Mouse (Mus musculus): ENCODE results near the gene Chst10.

Gene Chst10

DNA sequence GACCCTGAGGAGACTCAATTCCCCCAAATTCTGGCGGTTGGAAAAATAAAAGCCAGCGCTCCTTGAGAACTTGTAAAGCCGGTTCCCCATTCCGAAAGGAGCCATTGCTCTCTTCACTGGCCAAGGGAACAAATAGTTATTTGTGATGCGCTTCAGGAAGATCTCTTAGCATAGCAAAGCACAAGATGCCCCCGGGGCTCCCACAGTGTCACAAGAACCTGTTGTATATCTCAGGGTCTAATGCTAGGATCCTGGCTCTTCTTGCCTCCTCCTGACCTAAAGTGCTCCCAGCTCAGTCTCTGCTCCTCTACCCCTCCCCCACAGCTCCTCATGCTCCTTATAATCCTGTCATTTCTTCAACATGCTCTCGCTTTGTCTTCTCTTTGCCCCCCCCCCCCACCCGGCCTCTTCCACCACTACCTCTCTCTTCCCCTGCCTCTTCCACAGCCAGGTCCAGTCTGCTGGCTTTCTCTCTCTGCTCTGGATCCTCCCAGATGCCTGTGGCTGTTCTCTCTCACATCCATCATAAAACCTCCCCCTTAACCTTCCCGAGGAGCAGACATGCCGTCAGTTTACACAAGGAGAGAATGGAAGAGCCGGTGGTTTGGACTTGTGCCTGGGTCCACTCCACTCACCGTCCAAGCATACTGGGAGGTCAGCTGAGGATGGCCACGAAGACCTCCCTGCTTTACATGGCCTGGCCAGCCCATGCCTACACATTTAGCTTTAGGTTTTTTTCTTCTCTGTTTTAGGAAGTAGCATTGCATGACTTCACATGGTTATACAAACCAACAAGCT lies 28.4 kb downstream of the Chst10 start:
- no peak for DNase-seq (ENCODE audit: low spot score in 2 of 2)

GRCm38 (mm10) chr1:38866242-38866641 lies 31.7 kb downstream of the Chst10 start:
- DNase-seq (ENCODE audit: low spot score in 2 of 2), result no peak

- no peak for DNase-seq (ENCODE audit: low spot score in 2 of 2)
Measured at GRCm38 (mm10) chr1:38864341-38864740, 33.6 kb downstream of the Chst10 start.

GRCm38 (mm10) chr1:38862213-38862612 lies 35.7 kb downstream of the Chst10 start:
- peak in 1 of 2 experiments; percentile 44 for DNase-seq (ENCODE audit: low spot score in 2 of 2)

DNA sequence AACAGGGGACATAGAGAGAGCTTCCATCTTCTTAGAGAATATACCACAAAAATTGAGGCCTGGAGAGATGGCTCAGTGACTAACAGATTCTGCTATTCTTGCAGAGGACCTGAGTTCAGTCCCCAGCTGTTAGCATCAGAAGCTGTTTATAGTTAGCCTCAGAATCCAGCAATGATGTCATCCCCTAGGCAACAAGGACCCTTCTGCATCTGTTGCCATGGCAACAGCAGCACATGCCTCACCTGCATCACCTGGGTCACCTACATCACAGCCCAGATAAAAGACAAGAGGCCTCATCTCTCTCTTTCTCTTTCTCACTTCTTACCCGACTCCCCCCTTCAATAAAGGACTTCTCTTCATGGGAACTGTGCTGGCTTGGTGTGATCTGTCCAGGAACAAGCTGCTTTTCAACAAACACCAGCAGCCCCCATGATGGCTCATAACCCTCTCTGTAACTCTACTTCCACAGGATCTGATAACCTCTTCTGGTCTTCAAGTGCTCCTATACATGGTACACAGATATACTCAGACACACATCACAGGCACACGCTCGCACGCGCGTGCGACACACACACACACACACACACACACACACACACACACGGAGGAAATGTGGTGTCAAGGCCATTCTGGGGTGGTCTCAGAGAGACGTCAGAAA lies 37.0 kb downstream of the Chst10 start:
- DNase-seq (ENCODE audit: low spot score in 2 of 2), result no peak

GRCm38 (mm10) chr1:38860207-38860606 lies 37.8 kb downstream of the Chst10 start:
- no peak for DNase-seq (ENCODE audit: low spot score in 2 of 2)

DNA sequence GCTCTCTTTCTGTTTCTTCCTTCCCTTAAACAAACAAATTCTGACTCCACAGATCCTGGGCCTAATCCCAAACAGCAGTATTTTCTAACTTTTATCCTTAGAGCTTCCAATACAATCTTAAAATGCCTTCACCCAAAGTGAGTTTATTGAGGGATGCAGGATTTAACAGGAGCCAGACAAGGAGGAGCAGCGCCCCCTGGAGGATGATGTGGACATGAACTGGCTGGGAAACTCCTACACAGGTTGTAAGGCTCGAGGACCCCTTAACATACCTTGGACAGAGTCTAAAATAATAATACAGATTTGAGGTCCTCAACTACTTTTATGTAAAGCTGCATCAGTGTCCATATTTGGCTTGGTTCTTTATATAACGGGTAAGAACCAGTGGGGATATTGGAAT lies 41.8 kb downstream of the Chst10 start:
- DNase-seq (ENCODE audit: low spot score in 2 of 2), result peak in 1 of 2 experiments; percentile 74

DNA sequence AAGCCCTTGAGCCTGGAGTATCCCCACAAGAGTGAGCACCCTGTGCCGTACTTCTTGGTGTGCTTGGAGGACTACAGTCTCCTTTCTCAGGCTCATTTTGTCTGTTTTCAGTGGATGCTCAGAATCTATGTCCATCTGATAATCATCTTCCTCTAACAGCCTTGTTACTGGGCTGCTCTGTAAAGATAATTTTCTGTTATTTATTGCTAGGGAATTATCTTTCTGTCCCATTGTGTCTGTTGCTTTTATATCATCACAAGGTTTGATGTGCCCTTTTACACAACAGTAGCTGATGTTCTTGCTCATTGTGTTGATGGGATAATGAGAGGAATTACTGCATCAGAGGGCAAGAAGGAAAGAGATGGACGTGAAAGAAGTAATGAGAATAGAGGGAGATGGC lies 45.7 kb downstream of the Chst10 start:
- DNase-seq (ENCODE audit: low spot score in 2 of 2), result no peak

GRCm38 (mm10) chr1:38850650-38851049 lies 47.3 kb downstream of the Chst10 start:
- DNase-seq (ENCODE audit: low spot score in 2 of 2), result no peak

- DNase-seq (ENCODE audit: low spot score in 2 of 2), result no peak
Measured at GRCm38 (mm10) chr1:38848451-38849289, 49.3 kb downstream of the Chst10 start.

DNA sequence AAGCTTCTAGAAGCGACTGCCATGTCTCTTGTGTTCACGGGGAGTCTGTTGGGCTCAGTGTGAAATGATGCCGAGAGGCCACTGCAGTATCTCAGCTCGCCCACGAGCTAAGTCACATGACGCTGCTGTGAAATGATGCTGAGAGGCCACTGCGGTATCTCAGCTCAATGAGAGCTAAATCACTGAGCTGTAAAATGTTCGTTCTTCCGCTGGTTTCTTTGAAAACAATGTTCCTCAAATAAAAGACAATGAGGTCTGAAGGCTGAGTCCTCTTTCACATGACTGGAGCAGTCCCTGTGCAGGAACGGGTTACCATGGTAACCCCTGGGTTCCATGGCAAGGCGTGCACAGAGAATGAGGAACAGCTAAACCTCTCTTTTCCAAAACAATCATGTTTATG lies 50.0 kb downstream of the Chst10 start:
- DNase-seq (ENCODE audit: low spot score in 2 of 2), result peak; percentile 62 to 69

GRCm38 (mm10) chr1:38843275-38843674 lies 54.7 kb downstream of the Chst10 start:
- no peak for DNase-seq (ENCODE audit: low spot score in 2 of 2)

- DNase-seq (ENCODE audit: low spot score in 2 of 2), result no peak
Measured at GRCm38 (mm10) chr1:38842861-38843260, 55.1 kb downstream of the Chst10 start.

DNA sequence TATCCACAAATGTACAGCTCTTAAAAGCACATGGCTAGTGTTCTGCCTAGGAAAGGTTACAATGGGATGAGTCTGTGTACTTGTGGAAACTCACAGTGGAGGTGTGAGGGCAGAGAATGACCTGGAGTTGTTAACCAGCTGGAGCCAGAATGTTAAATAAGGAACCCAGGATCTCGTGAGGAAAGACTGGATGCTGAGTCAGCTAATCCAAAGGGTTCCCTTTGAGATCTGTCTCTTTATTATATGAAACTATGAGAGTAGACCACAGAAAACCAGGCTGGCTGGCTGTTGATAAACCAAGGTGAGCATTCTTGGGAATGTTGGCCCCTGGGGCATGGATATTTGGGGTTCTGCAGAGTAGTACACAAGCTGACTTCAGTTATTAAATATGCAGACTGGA lies 58.0 kb downstream of the Chst10 start:
- no peak for DNase-seq (ENCODE audit: low spot score in 2 of 2)

GRCm38 (mm10) chr1:38836477-38836872 lies 61.5 kb downstream of the Chst10 start, which contains the start of gene Lonrf2:
TSS of gene Lonrf2 (minus strand) at chr1:38836711.
- DNase-seq (ENCODE audit: low spot score in 2 of 2), result peak; percentile 54 to 72

GRCm38 (mm10) chr1:38835568-38836476 lies 62.1 kb downstream of the Chst10 start:
- DNase-seq (ENCODE audit: low spot score in 2 of 2), result peak in 1 of 2 experiments; percentile 57

DNA sequence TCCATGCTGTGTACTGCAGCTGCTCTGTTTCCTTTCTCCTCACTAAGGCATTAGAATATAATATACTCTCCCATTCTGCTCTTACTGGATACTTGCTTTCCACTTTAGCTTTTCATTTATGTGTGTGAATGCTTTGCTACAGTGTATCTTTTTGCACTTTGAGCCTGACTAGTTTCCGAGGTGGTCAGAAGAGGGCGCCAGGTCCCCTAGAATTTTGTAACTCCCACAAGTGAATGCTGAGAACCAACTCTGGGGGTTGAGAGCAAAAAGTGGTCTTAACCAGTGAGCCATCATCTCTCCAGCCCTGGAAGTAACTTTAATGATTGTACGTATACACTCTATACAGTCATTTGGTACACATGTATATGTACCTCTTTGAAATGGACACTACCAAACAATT lies 63.1 kb downstream of the Chst10 start:
- no peak for DNase-seq (ENCODE audit: low spot score in 2 of 2)

GRCm38 (mm10) chr1:38824926-38825325 lies 73.0 kb downstream of the Chst10 start:
- DNase-seq (ENCODE audit: low spot score in 2 of 2), result no peak

DNA sequence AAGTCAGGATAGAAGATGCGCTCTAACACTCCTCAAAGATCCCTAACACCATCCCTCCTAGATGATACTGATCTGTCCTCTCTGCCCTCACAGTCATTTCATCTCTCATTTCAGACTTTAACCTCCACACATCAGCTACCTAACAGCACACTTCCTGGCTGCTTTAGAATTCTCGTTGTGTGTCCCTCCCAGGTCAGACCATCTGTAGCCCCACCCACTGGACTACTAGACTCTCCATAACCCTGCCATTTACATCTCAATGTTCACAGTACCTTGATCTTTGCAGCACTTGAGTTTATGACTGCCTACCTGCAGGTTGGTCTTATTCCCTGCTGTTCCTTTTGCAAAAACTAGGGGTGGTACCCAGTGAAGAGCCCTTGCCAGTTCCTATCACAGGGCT lies 74.1 kb downstream of the Chst10 start:
- no peak for DNase-seq (ENCODE audit: low spot score in 2 of 2)

GRCm38 (mm10) chr1:38819691-38820090 lies 78.3 kb downstream of the Chst10 start:
- no peak for DNase-seq (ENCODE audit: low spot score in 2 of 2)

DNA sequence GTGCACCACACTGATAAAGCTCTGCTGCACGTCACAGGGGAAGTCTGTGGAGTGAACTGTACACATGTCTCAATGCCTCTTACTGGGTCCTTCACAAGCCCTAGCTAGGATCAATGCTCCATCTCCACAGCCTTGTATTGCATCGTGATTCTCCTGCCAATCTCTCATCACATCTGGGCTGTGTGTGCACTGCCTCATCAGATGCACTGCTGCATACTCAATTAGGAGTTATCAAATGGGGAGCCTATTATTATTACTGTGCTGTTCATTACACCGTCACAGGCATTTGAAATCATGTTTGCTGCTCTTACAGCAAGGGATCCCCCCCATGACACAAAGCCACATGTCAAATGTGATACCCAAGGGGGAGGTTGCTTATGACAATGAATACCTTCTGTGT lies 80.3 kb downstream of the Chst10 start:
- no peak for DNase-seq (ENCODE audit: low spot score in 2 of 2)
